Mouse (Mus musculus): ENCODE measurements around the gene P2ry12.

The P2ry12 gene

GRCm38 (mm10) chr3:59243384-59243783 is 19.3 kb downstream of the P2ry12 start:
- intact Hi-C loops (cut with DNase I), result no loop called here

- intact Hi-C loops (cut with DNase I), result no loop called here
Observed at GRCm38 (mm10) chr3:59234878-59235277, 27.8 kb downstream of the P2ry12 start.

- intact Hi-C loops (cut with DNase I), result no loop called here
Observed at GRCm38 (mm10) chr3:59230912-59231311, 31.8 kb downstream of the P2ry12 start.

- intact Hi-C loops (cut with DNase I), result no loop called here
Observed at GRCm38 (mm10) chr3:59228730-59229551, 33.7 kb downstream of the P2ry12 start.

GRCm38 (mm10) chr3:59227696-59228095 is 35.0 kb downstream of the P2ry12 start:
- intact Hi-C loops (cut with DNase I), result no loop called here

- intact Hi-C loops (cut with DNase I), result no loop called here
Observed at GRCm38 (mm10) chr3:59225411-59225810, 37.3 kb downstream of the P2ry12 start.

- intact Hi-C loops (cut with DNase I), result no loop called here
Observed at GRCm38 (mm10) chr3:59222303-59222702, 40.4 kb downstream of the P2ry12 start.

- intact Hi-C loops (cut with DNase I), result no loop called here
Observed at GRCm38 (mm10) chr3:59219326-59219725, 43.3 kb downstream of the P2ry12 start.

GRCm38 (mm10) chr3:59217211-59217610 is 45.5 kb downstream of the P2ry12 start:
- intact Hi-C loops (cut with DNase I), result no loop called here

GRCm38 (mm10) chr3:59212404-59212803 is 50.3 kb downstream of the P2ry12 start:
- intact Hi-C loops (cut with DNase I), result no loop called here

GRCm38 (mm10) chr3:59211784-59212183 is 50.9 kb downstream of the P2ry12 start:
- intact Hi-C loops (cut with DNase I), result no loop called here

- intact Hi-C loops (cut with DNase I), result no loop called here
Observed at GRCm38 (mm10) chr3:59210727-59211126, 51.9 kb downstream of the P2ry12 start, which contains the start of gene P2ry13. Gene P2ry13 (minus strand): TSS chr3:59210882.

- intact Hi-C loops (cut with DNase I), result no loop called here
Observed at GRCm38 (mm10) chr3:59210089-59210488, 52.6 kb downstream of the P2ry12 start.

- intact Hi-C loops (cut with DNase I), result loop anchor here (2.0 kb wide), 2 partner anchors 34 to 88 kb away; no protein-coding TSS in a partner anchor
Observed at GRCm38 (mm10) chr3:59208650-59209548, 53.8 kb downstream of the P2ry12 start.

GRCm38 (mm10) chr3:59205941-59206340 is 56.7 kb downstream of the P2ry12 start:
- intact Hi-C loops (cut with DNase I), result no loop called here

GRCm38 (mm10) chr3:59204719-59205503 is 57.8 kb downstream of the P2ry12 start:
- intact Hi-C loops (cut with DNase I), result no loop called here

GRCm38 (mm10) chr3:59203802-59204520 is 58.7 kb downstream of the P2ry12 start:
- intact Hi-C loops (cut with DNase I), result no loop called here

GRCm38 (mm10) chr3:59197329-59197948 is 65.2 kb downstream of the P2ry12 start:
- intact Hi-C loops (cut with DNase I), result no loop called here

- intact Hi-C loops (cut with DNase I), result no loop called here
Observed at GRCm38 (mm10) chr3:59194938-59195337, 67.7 kb downstream of the P2ry12 start, which contains the start of gene Gpr87. Gene Gpr87 (minus strand): TSS chr3:59195104.

- intact Hi-C loops (cut with DNase I), result no loop called here
Observed at GRCm38 (mm10) chr3:59194099-59194498, 68.6 kb downstream of the P2ry12 start.
